Mouse (Mus musculus): ENCODE measurements at regions not wholly inside any gene's neighbourhood (a gene's known extent, or its start where the extent isn't known, plus 50 kb on each side); places are given as distances from the start of the nearest gene placed in this dataset.

GRCm38 (mm10) chr15:32093889-32094288, 83.2 kb upstream of the Tas2r119 start:
- no peak for TF ChIP-seq POLR2A (IDR thresholded peaks at IDR 0.05; ENCODE audit: insufficient read depth, low read length)
- TF ChIP-seq CTCF (IDR thresholded peaks at IDR 0.05; ENCODE audit: low read depth, low read length) = no peak
- no peak for TF ChIP-seq EP300 (IDR thresholded peaks at IDR 0.05; ENCODE audit: insufficient read depth, low read depth, low read length)
